Mouse (Mus musculus): ENCODE data around the gene Rhoa. TPM values are rescaled to one million over a fixed set of nuclear protein-coding genes. Genes with fewer than 3 reads are reported as not detected.
A peak's percentile ranks its signal among the peaks of the same experiment; 100 is the strongest.
"Not testable (repeated sequence)": the region's sequence is repeated elsewhere in the genome, so short reads cannot be mapped to it uniquely, and the experiment has no call there.

The Rhoa gene
- polyA plus RNA-seq (2015; fragmentation: Nextera tagmentation; extraction: Ambion mirVana) = 190 and 202 TPM in 2 replicates

DNA sequence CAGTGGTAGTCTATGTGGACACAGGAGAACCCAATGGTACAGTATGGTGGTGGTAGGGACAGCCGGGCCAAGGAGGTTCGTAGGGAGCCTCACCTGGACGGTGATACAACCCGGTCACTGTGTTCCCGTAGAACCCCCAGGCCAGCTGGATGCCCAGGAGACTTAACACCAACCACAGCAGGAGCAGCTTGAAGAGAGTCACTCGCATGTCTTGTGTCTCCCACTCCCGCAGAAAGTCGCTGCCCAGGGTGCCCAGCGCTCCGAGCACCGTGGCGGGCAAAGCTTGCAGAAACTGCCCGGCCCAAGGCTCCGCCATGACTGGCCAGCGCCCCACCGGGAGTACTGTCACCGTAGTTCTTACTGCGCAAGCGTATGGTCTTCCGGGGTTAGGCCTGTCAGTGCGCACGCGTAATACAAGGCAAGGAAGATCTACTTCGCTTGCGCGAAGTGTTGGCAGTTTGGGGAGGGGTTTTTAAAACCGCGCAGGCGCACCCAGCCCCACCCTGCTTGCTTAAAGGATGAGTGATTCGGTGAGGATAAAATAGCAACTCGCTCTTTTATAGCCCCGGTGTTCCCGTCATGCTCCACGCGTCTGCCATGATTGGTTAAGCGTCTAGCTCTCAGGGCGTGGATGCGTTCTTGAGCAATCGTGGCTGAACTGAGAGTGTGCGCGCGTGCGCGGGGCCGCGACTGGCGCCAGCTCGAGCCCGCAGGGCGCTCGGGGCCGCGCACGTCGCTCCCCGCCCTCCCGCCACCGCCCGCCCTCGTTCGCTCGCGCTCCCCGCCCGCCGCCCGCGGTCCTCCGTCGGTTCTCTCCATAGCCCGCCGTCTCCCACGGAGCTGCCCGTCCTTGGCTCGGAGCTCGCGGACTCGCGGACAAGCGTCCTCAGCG lies at the start of gene Rhoa, which contains the start of gene Tcta:
Gene Rhoa (plus strand): TSS at position 501 of the 892 bp plus-strand sequence.
Gene Tcta (minus strand): TSS at position 532 of the 892 bp plus-strand sequence.
- peak within 1 kb of the TSS; percentile 90 for H3K4me2 ChIP-seq
- WGBS (ENCODE audit: insufficient replicate concordance) = under 1% methylated on average over 81 of the region's 81 CpGs
- peak within 1 kb of the TSS; percentile 85 for H3K4me3 ChIP-seq (replicated peaks)
- H3K27me3 ChIP-seq = no peaks in the 10 kb centered on the region
- H3K36me3 ChIP-seq (replicated peaks) = peaks cover 35% of the 10 kb centered on the region
- peak; percentile 90 for ATAC-seq (ENCODE audit: insufficient read depth)
- peaks cover 62% of the 10 kb centered on the region for H3K4me1 ChIP-seq (replicated peaks)
- peak within 1 kb of the TSS; percentile 100 for H3K27ac ChIP-seq (replicated peaks)
- H3K9me3 ChIP-seq (replicated peaks) = no peaks in the 10 kb centered on the region
- H3K9ac ChIP-seq = peak within 1 kb of the TSS; percentile 100

DNA sequence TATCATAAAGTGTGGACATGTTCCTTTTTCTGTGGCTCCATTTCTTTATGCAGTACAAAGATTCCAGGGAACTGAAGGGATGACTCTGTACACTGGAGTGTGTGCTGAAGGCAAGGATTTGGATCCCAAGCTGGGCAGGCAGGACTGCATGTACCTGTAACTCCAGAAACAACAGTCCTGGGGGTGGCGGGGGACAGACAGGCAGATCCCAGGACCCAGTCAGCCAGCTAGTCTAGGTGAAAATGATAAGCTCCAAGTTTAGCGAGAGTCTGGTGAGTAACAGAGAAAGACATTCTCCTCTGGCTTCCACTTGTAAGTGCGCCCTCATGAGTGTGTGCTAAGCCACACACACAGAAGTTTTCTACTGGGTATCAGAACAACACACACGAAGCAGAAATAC lies 45.4 kb upstream of the Rhoa start:
- Histone ChIP-seq H3K36me3 (replicated peaks) (no peaks in the 10 kb centered on the region), H3K4me3 (replicated peaks) (no peak overlapping the region), H3K27me3 (0 out of 2 replicates have a peak, but pooled peaks cover 6% of the 10 kb centered on the region), H3K4me1 (replicated peaks) (peaks cover 40% of the 10 kb centered on the region), H3K9me3 (replicated peaks) (no peaks in the 10 kb centered on the region), H3K27ac (replicated peaks) (no peak overlapping the region), H3K9ac (no peak overlapping the region), H3K4me2 (no peak overlapping the region)
- ATAC-seq (ENCODE audit: insufficient read depth) = no peak
- 55% methylated on average over 4 of the region's 4 CpGs for WGBS (ENCODE audit: insufficient replicate concordance)

DNA sequence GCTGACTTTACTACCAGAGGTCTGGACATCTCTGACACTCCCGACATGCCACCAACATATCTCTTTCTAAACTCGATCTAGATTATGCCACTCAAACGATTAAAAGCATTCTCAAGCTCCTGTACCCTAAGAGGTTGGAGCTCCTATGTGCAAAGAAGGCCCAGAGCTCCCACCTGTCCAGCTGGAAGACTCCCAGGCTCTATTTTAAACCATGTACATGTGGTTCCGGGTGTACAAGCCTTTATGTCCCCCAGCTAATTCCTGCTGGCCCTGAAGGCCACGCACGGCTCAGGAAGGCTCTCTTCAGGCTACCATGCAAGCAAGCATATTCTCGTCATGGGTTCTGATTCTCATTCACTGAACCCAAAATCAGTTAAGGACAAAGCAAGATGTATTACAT lies 44.1 kb upstream of the Rhoa start:
- peak overlapping the region; percentile 78 for H3K4me3 ChIP-seq (replicated peaks)
- no peaks in the 10 kb centered on the region for H3K9me3 ChIP-seq (replicated peaks)
- H3K27me3 ChIP-seq = peaks cover 6% of the 10 kb centered on the region; the same call in 1 of the 2 replicates
- H3K9ac ChIP-seq = no peak overlapping the region
- no peak for ATAC-seq (ENCODE audit: insufficient read depth)
- no peak overlapping the region for H3K27ac ChIP-seq (replicated peaks)
- peak overlapping the region; percentile 98 for H3K4me2 ChIP-seq
- peaks cover 40% of the 10 kb centered on the region for H3K4me1 ChIP-seq (replicated peaks)
- no peaks in the 10 kb centered on the region for H3K36me3 ChIP-seq (replicated peaks)
- 64% methylated on average over 7 of the region's 7 CpGs for WGBS (ENCODE audit: insufficient replicate concordance)

- Histone ChIP-seq H3K9me3 (replicated peaks) (no peaks in the 10 kb centered on the region), H3K36me3 (replicated peaks) (no peaks in the 10 kb centered on the region), H3K27ac (replicated peaks) (no peak overlapping the region; the same call in 1 of the 2 replicates), H3K4me2 (peak overlapping the region; percentile 98), H3K27me3 (peaks cover 6% of the 10 kb centered on the region; the same call in 1 of the 2 replicates), H3K9ac (peak overlapping the region; percentile 87), H3K4me1 (replicated peaks) (peaks cover 40% of the 10 kb centered on the region), H3K4me3 (replicated peaks) (peak overlapping the region; percentile 78)
- 54% methylated on average over 11 of the region's 11 CpGs for WGBS (ENCODE audit: insufficient replicate concordance)
- ATAC-seq (ENCODE audit: insufficient read depth) = no peak
Observed at GRCm38 (mm10) chr9:108262494-108263049, 43.4 kb upstream of the Rhoa start.

DNA sequence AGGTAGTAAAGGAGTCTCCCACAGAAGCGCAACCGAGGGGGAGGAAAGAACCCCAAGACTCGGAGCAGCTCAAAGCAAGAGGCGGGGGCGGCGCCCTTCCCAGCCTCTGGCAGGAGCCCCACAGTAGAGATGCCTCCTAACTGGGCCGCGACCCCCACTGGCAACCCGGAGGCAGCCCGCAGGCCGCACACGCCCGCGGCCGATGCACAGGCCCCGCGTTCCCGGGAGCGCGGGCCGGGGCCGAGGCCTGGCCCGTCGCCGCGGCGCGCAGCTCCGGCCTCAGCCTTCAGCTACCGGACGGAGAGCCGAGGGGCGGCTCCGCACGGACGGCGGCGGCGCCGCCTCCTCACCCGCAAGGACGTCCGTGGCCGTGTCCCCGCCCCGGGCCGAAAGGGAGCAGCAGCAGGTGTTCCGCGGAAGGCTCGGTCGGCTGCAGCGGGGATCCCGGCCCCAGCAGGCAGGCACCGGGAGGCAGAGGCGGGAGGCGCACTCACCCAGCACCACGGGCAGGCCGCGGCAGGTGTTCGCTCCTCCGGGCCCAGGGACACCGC lies 42.7 kb upstream of the Rhoa start:
- no peaks in the 10 kb centered on the region for H3K9me3 ChIP-seq (replicated peaks)
- peak overlapping the region; percentile 87 for H3K9ac ChIP-seq
- peaks cover 40% of the 10 kb centered on the region for H3K4me1 ChIP-seq (replicated peaks)
- H3K4me3 ChIP-seq (replicated peaks) = peak overlapping the region; percentile 78
- peak; percentile 73 for ATAC-seq (ENCODE audit: insufficient read depth)
- H3K27ac ChIP-seq (replicated peaks) = peak overlapping the region; percentile 88
- H3K27me3 ChIP-seq = peaks cover 6% of the 10 kb centered on the region; the same call in 1 of the 2 replicates
- H3K36me3 ChIP-seq (replicated peaks) = no peaks in the 10 kb centered on the region
- under 1% methylated on average over 62 of the region's 62 CpGs for WGBS (ENCODE audit: insufficient replicate concordance)
- peak overlapping the region; percentile 98 for H3K4me2 ChIP-seq

DNA sequence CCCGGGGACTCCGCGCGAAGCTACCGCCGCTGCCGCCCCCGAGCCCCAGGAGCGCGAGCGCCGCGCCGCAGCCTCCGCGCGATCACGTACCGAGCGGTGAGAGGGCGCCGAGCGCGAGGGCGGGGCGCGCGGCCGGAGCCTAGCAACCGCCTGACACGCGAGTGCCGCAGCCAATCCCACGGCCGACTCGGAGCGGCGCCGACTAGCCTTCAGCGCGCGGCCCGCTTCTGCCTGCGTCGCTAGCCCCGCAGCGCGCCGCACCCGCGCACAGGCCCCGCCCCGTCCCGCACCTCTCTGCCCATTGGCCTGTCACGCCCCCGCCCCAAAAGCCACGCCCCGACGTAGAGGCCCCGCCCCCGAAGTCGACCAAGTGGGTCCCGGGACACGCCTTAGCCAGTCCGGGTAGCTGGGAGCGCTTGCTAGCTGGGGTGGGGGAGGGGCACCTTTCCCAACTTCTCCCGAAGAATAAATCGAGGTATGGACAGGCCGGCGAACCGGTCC lies 42.2 kb upstream of the Rhoa start, which contains the start of gene Dag1:
Gene Dag1 (minus strand): TSS at position 269 of the 501 bp plus-strand sequence.
- H3K9ac ChIP-seq = peak within 1 kb of the TSS; percentile 87
- H3K4me3 ChIP-seq (replicated peaks) = peak within 1 kb of the TSS; percentile 78
- under 1% methylated on average over 70 of the region's 71 CpGs for WGBS (ENCODE audit: insufficient replicate concordance)
- peak within 1 kb of the TSS; percentile 88 for H3K27ac ChIP-seq (replicated peaks)
- H3K9me3 ChIP-seq (replicated peaks) = no peaks in the 10 kb centered on the region
- peak within 1 kb of the TSS; percentile 98 for H3K4me2 ChIP-seq
- no peaks in the 10 kb centered on the region for H3K36me3 ChIP-seq (replicated peaks)
- ATAC-seq (ENCODE audit: insufficient read depth) = peak; percentile 94
- H3K4me1 ChIP-seq (replicated peaks) = peaks cover 40% of the 10 kb centered on the region
- peaks cover 6% of the 10 kb centered on the region; the same call in 1 of the 2 replicates for H3K27me3 ChIP-seq

GRCm38 (mm10) chr9:108264191-108264921 lies 41.6 kb upstream of the Rhoa start:
- Histone ChIP-seq H3K36me3 (replicated peaks) (no peaks in the 10 kb centered on the region), H3K9me3 (replicated peaks) (no peaks in the 10 kb centered on the region), H3K27me3 (peaks cover 6% of the 10 kb centered on the region; the same call in 1 of the 2 replicates), H3K27ac (replicated peaks) (peak overlapping the region; percentile 88), H3K4me3 (replicated peaks) (peak overlapping the region; percentile 78), H3K4me2 (peak overlapping the region; percentile 98), H3K9ac (0 out of 2 replicates have a peak overlapping the region, but pooled peaks have one; percentile 7), H3K4me1 (replicated peaks) (peaks cover 40% of the 10 kb centered on the region)
- ATAC-seq (ENCODE audit: insufficient read depth) = peak; percentile 4; the same call in 1 of the 2 replicates
- 13% methylated on average over 10 of the region's 10 CpGs for WGBS (ENCODE audit: insufficient replicate concordance)

DNA sequence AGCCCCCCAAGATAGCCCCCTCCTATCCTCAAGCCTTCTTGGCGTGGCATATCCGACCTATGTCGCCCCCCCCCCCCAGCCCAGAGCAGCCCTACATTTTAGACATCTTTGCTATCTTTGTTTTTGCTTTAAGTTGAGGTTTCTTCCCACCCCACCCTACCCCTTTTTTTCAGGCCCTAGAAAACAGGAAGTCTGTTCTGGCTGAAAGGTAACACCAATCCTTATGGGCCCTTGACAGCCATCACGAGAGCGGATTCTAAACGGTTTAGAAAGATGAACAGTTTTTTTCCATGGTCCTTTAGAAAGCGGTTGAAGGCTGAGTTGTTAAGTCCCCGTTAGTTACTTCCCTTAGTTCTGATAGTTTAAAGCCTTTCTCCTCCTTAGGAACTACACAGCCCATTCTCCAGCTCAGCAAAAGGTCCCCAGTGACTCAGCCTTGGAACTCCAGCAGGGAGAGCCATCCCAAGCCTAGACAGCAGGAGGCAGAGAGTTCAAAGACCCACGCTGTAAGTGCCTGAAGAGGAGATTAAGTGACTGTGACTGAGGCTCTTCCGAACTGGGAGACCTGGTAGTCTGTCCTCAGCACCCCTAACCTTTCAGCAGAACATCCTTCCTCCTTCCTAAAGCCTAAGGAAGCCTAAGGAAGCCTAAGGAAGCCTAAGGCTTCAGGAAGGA lies 39.5 kb upstream of the Rhoa start:
- no peak overlapping the region for H3K4me2 ChIP-seq
- H3K9ac ChIP-seq = no peak overlapping the region
- H3K27me3 ChIP-seq = peaks cover 6% of the 10 kb centered on the region; the same call in 1 of the 2 replicates
- 46% methylated on average over 10 of the region's 10 CpGs for WGBS (ENCODE audit: insufficient replicate concordance)
- no peaks in the 10 kb centered on the region for H3K9me3 ChIP-seq (replicated peaks)
- H3K4me1 ChIP-seq (replicated peaks) = peaks cover 38% of the 10 kb centered on the region
- no peak for ATAC-seq (ENCODE audit: insufficient read depth)
- H3K36me3 ChIP-seq (replicated peaks) = no peaks in the 10 kb centered on the region
- no peak overlapping the region for H3K4me3 ChIP-seq (replicated peaks)
- no peak overlapping the region for H3K27ac ChIP-seq (replicated peaks)

DNA sequence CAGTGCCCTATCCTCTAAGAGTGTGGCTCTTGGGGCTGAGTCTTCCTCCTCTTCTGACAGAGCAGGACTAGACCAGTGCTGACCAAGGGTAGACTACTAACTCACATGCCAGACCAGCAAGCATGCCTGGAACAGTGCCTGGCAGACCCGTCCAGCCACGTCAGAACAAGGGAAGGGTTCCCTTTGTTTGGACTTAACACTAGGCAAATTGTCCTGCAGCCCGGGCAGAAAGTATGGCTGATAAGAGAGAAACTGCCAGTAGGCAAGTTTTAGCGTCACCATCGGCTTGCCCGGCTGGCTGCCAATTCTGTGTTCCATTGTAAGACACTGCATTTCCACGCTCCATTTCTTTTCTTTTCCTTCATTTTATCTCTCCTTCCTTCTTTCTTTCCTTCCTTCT lies 38.2 kb upstream of the Rhoa start:
- no peak for ATAC-seq (ENCODE audit: insufficient read depth)
- Histone ChIP-seq H3K9me3 (replicated peaks) (no peaks in the 10 kb centered on the region), H3K9ac (no peak overlapping the region), H3K4me1 (replicated peaks) (peaks cover 25% of the 10 kb centered on the region), H3K4me3 (replicated peaks) (no peak overlapping the region), H3K36me3 (replicated peaks) (no peaks in the 10 kb centered on the region), H3K27ac (replicated peaks) (no peak overlapping the region), H3K4me2 (no peak overlapping the region), H3K27me3 (peaks cover 8% of the 10 kb centered on the region; the same call in 1 of the 2 replicates)
- 63% methylated on average over 7 of the region's 7 CpGs for WGBS (ENCODE audit: insufficient replicate concordance)

GRCm38 (mm10) chr9:108268701-108269100 lies 37.2 kb upstream of the Rhoa start:
- H3K4me3 ChIP-seq (replicated peaks); ATAC-seq (ENCODE audit: insufficient read depth): not testable (repeated sequence)

More at GRCm38 (mm10) chr9:108268701-108269100, 37.2 kb upstream of the Rhoa start:
- H3K27ac ChIP-seq (replicated peaks); H3K27me3 ChIP-seq; H3K36me3 ChIP-seq (replicated peaks); H3K9ac ChIP-seq; H3K9me3 ChIP-seq (replicated peaks); H3K4me2 ChIP-seq: not testable (repeated sequence)
- 68% methylated on average over 7 of the region's 7 CpGs for WGBS (ENCODE audit: insufficient replicate concordance)
- peaks cover 16% of the 10 kb centered on the region for H3K4me1 ChIP-seq (replicated peaks)

Data from liver, embryonic 15.5 days (tissue).